Mouse (Mus musculus) intestine, embryonic 16.5 days (tissue): Measurements from ENCODE around the gene Upk3bl. TPM values are rescaled to one million over a fixed set of nuclear protein-coding genes. Genes with fewer than 3 reads are reported as not detected.
A peak's percentile ranks its signal among the peaks of the same experiment; 100 is the strongest.

Experiments
- microRNA-seq: library from miRNA; unstranded; fragments of <30 nt; microRNA quantifications from one replicate; pipeline ENCODE4, GENCODE M21; 2016
- polyA plus RNA-seq: library from polyadenylated mRNA; unstranded; fragments of >200 nt; fragmentation: Nextera tagmentation; extraction: Ambion mirVana; gene quantifications from 2 replicates; pipeline ENCODE4 v1.2.1, GENCODE M21; 2015

Upk3bl gene
- polyA plus RNA-seq, 1 experiment from 2014 or later, result 2.3 TPM

Small RNA genes within 50 kb of the gene (microRNA-seq; reads per million reads assigned to microRNA genes)
- gene Mir7035, result 2.3 reads per million, percentile 2 among the genes with 10 or more reads in this experiment

Other genes with a start within 250 kb of the Upk3bl start
- gene Srrm3, start 247.6 kb upstream of the Upk3bl start, polyA plus RNA-seq, result 2.6 and 3.1 TPM in 2 replicates
- gene Hspb1, start 166.6 kb upstream of the Upk3bl start, polyA plus RNA-seq, result 112 and 114 TPM in 2 replicates
- 137 and 144 TPM in 2 replicates for gene Ywhag, start 119.9 kb upstream of the Upk3bl start, polyA plus RNA-seq
- gene Ssc4d, start 80.0 kb upstream of the Upk3bl start, polyA plus RNA-seq, result 2.3 and 2.9 TPM in 2 replicates
- 0.68 and 1.5 TPM in 2 replicates for gene Zp3, start 74.4 kb upstream of the Upk3bl start, polyA plus RNA-seq
- gene Dtx2, start 59.7 kb upstream of the Upk3bl start, polyA plus RNA-seq, result 20.6 and 21.6 TPM in 2 replicates
- 44.4 and 47.8 TPM in 2 replicates for gene Upk3b, start 16.0 kb upstream of the Upk3bl start, polyA plus RNA-seq
- 16.6 and 18.5 TPM in 2 replicates for gene Rasa4, start 29.4 kb downstream of the Upk3bl start, polyA plus RNA-seq
- 212 and 230 TPM in 2 replicates for gene Polr2j, start 62.1 kb downstream of the Upk3bl start, polyA plus RNA-seq
- gene Lrwd1, start 81.6 kb downstream of the Upk3bl start, polyA plus RNA-seq, result 22.3 and 22.7 TPM in 2 replicates
- 16.7 and 17.2 TPM in 2 replicates for gene Alkbh4, start 81.7 kb downstream of the Upk3bl start, polyA plus RNA-seq
- 6.3 and 7.1 TPM in 2 replicates for gene Orai2, start 116.2 kb downstream of the Upk3bl start, polyA plus RNA-seq
- 38.5 and 44.1 TPM in 2 replicates for gene Prkrip1, start 144.5 kb downstream of the Upk3bl start, polyA plus RNA-seq
- gene Sh2b2, start 192.1 kb downstream of the Upk3bl start, polyA plus RNA-seq, result 2.2 TPM in 2 replicates